Mouse (Mus musculus): Measurements from ENCODE around the gene Mars2.

The Mars2 gene

GRCm38 (mm10) chr1:55223026-55223425 lies 14.0 kb upstream of the Mars2 start:
- DNase-seq (ENCODE audit: low spot score) = no peak

DNA sequence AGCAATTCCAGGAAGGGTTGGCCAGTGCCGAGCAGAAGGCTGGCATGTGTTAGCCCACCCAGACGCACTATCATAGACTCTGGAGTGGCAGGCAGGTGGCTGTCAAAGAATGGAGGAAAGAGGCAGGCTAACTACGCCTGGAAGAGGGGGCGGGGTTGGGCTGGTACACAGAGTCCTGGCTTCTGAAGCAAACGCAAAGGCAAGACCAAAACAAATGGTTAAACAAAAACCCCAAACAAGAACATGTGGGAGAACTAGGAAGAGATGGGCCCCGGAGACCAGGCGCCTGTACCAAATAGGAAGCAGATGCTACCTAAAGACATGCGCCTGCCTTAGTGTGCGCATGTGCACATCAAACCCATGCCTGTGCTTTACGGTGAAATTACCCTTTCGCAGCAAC lies 12.9 kb upstream of the Mars2 start:
- DNase-seq (ENCODE audit: low spot score) = no peak

DNA sequence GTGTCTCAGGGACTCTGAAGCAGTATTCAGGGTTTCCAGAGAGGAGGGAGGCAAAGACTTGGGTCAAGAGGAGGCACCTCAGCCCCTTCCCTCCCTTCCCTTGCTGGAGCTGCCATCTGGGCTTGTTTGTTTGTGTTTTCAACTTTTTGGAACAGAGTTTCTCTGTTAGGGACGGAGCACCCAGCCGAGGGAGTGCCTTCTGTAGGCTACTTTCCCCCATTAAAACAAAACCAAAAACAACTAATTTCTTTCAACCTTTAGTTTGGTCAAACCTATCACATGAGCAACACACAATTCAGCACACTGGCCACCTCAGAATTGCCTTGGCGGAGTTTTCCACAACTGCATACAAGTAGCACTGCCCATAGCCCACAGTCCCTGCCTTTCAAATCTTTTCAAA lies 11.6 kb upstream of the Mars2 start:
- no peak for DNase-seq (ENCODE audit: low spot score)

DNA sequence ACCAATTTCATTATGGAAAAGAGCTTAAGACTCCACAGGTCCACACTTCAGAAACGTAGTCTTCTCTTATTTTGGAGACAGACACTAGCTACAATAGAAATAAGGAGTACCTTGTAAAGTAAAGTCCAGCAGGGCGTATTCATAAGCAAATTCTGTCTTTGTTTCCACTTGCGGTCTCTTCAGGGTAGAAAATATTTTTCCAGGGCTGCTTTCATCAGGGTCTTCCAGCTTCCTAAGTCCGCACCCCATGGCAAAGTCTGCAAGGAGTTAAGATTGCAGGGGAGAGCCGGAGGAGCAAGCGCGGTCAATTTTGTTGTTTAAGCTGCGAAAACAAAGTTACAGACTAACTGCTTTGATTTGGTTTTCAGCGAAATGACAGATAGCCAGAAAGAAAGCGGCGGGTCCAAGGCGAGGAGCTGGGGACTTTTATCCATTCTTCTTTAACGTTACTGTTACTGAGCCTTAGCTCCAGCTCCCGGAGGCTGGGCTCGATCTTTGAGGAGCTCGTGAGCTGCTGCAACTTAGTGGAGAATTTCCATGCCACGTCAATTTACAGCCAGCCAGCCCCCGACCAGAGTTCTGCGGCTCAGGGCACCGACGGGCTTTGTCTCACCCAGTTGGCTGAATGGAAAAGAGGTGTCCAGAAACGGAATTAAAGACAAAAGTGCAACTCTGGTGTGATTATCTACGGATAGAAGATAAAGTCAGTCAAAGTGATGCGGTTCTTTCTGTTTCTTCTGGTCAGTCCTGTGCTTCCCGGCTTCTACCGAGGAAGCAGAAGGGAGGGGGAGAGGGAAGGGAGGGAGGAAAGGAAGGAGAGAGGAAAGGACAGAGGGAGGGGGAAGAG lies 10.7 kb upstream of the Mars2 start, which contains the start of gene Rftn2:
Gene Rftn2 (minus strand): TSS at position 772 of the 847 bp plus-strand sequence.
- no peak for DNase-seq (ENCODE audit: low spot score)

GRCm38 (mm10) chr1:55227376-55227775 lies 9.6 kb upstream of the Mars2 start:
- DNase-seq (ENCODE audit: low spot score) = no peak

- no peak for DNase-seq (ENCODE audit: low spot score)
Observed at GRCm38 (mm10) chr1:55228256-55228884, 8.6 kb upstream of the Mars2 start.

GRCm38 (mm10) chr1:55234910-55235520 lies 2.0 kb upstream of the Mars2 start:
- DNase-seq (ENCODE audit: low spot score) = no peak

DNA sequence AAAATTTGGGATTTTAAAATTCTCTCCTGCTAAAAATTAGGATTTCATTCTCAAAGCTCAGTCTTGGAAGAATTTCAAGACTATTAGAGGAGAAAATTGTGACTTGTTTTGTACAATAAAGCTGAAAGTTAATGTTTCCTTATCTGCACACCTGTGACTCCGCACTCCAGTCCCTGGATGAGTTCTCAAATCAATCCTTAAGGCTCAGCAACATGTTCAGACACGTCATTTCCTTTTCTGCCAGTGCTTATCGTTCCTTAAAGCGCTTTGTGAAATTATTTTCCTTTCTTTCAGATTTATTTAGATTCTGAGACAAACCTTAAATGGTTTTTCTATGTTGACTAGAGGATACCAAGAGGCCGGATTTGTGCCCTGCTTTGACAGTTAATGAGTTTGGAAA lies 490 bp upstream of the Mars2 start:
- DNase-seq (ENCODE audit: low spot score) = no peak

GRCm38 (mm10) chr1:55237643-55238161 lies 725 bp downstream of the Mars2 start:
- DNase-seq (ENCODE audit: low spot score) = no peak

GRCm38 (mm10) chr1:55238496-55238895 lies 1.5 kb downstream of the Mars2 start:
- DNase-seq (ENCODE audit: low spot score) = no peak

- DNase-seq (ENCODE audit: low spot score) = no peak
Observed at GRCm38 (mm10) chr1:55239237-55239636, 2.3 kb downstream of the Mars2 start.

DNA sequence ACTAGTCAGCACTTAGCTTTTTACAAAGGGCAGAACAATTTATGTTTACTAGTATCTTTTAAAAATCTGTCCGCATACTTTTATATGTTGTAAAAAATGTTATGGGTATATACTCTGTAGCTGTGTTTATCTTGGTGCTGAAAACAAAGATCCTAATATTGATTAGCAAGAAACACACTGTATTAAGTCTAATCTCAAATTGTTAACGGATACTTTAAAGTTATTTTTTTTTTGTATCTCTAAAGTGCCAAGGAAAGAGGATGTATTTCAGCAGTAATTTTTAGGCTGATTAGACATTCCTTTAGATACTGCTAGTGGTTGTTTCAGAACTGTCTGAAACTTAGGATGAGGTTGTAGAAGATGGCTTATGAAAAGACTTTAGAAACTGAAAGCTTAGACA lies 9.4 kb downstream of the Mars2 start:
- DNase-seq (ENCODE audit: low spot score) = no peak

GRCm38 (mm10) chr1:55264385-55264784 lies 27.4 kb downstream of the Mars2 start:
- no peak for DNase-seq (ENCODE audit: low spot score)

- DNase-seq (ENCODE audit: low spot score) = no peak
Observed at GRCm38 (mm10) chr1:55265447-55265846, 28.5 kb downstream of the Mars2 start.

GRCm38 (mm10) chr1:55279081-55279480 lies 42.1 kb downstream of the Mars2 start:
- DNase-seq (ENCODE audit: low spot score) = no peak

Data from ovary, postnatal 14 days (tissue).